Mouse (Mus musculus) gastrocnemius, postnatal 14 days (tissue): Measurements from ENCODE around the gene Grin2c. TPM values are rescaled to one million over a fixed set of nuclear protein-coding genes. Genes with fewer than 3 reads are reported as not detected.
A peak's percentile ranks its signal among the peaks of the same experiment; 100 is the strongest.

Experiments used
- DNase-seq: peaks from one replicate; pipeline ENCODE4 v3.0.0; 2021; ENCODE audit warnings: mixed read lengths
- intact Hi-C: fragments of 180-260 bp; cut with DNase I; formaldehyde crosslinking; loops from one replicate; pipeline ENCODE4 v1.15.1; 2025; ENCODE audit warnings: low total_unique reads
- long read RNA-seq, 2 experiments: library from polyadenylated mRNA; stranded (forward); transcript quantifications; one replicate each; pipeline ENCODE4 v2.0.0; 2021
- total RNA-seq, 2 experiments: library from RNA; stranded (reverse); gene quantifications; 2 replicates each; pipeline ENCODE4 v1.2.3; 2021

Gene Grin2c
- total RNA-seq, result not detected
- long read RNA-seq, experiment 1, result 0 reads
- long read RNA-seq, experiment 2, result 0 reads

- intact Hi-C loops, result no loop called here
These were observed at the start of gene Grin2c for GRCm38 (mm10) chr11:115267061-115267883. Gene Grin2c, minus strand, starts transcription at chr11:115267243.

DNA sequence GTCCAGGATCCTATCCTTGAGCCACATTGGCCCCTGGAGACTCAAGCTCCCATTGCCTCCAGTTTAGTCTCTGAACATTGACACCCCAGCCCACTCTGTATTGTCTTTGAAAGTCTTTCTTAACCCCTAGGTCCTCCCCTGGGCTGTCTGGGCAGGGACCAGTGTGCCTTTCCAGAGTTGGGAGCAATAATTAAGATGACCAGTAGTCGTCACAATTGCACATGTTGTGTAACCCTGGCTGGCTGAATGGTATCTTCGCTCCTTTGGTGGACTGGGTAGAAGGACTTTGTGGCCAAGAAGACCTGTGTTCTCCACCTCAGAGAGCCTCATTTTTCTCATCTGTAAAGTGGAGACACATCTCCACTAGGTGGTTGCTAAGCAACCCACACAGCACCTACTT is 47.2 kb upstream of the Grin2c start:
- intact Hi-C loops, result no loop called here
- DNase-seq, result no peak

More at GRCm38 (mm10) chr11:115267061-115267883, at the start of gene Grin2c:
- DNase-seq, result no peak

- intact Hi-C loops, result no loop called here
- DNase-seq, result no peak
These were observed 41.7 kb upstream of the Grin2c start for GRCm38 (mm10) chr11:115308781-115309180.

- intact Hi-C loops, result no loop called here
- DNase-seq, result no peak
These were observed 39.8 kb upstream of the Grin2c start, which contains the start of gene Otop2 for GRCm38 (mm10) chr11:115306863-115307262. Gene Otop2, plus strand, starts transcription at chr11:115307163.

GRCm38 (mm10) chr11:115303167-115303566 is 36.1 kb upstream of the Grin2c start:
- intact Hi-C loops, result no loop called here

GRCm38 (mm10) chr11:115301351-115301750 is 34.3 kb upstream of the Grin2c start:
- intact Hi-C loops, result no loop called here
- DNase-seq, result no peak

More at GRCm38 (mm10) chr11:115303167-115303566, 36.1 kb upstream of the Grin2c start:
- no peak for DNase-seq

DNA sequence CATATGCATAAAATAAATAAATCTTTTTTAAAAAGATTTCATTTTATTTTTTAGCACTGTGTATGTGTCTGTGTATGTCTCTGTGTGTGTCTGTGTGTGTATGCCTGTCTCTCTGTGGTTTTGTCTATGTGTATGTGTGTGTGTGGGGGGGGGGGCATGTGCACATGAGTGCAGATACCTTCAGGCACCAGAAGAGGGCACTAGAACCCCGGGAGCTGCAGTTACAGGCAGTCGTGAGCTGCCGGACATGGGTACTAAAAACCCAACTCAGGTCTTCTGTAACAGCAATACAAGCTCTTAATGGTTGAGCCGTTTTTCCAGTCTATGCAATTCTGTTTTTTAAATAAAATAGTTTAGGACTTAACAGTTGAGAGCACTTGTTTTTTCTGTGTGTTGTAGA is 33.7 kb upstream of the Grin2c start:
- no peak for DNase-seq
- intact Hi-C loops, result no loop called here

DNA sequence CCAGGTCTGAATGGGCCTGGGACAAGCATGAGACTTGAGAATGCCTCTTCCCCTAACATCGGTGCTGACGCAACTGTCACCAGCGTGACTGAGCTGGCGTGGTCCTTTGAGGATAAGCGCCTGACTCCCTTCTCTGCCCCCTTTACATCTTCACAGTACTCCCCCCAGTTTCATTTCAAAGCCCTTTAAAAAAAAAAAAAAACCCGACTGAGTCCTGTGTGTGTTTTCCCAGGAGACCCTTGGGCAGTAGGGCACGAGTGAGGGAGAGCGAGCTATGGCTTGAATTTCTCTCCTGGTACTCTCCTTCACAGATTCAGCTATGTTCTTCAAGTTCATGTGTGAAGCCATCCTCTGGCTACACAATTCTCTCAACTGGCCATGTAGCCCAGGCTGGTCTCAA is 31.1 kb upstream of the Grin2c start:
- DNase-seq, result no peak
- intact Hi-C loops, result no loop called here

- DNase-seq, result peak; percentile 46
These were observed 30.3 kb upstream of the Grin2c start, which contains the start of gene Fads6 for GRCm38 (mm10) chr11:115297214-115297826. Gene Fads6, minus strand, starts transcription at chr11:115297663.

GRCm38 (mm10) chr11:115296471-115297210 is 29.6 kb upstream of the Grin2c start:
- intact Hi-C loops, result no loop called here
- DNase-seq, result no peak

More at GRCm38 (mm10) chr11:115297214-115297826, 30.3 kb upstream of the Grin2c start, which contains the start of gene Fads6:
- intact Hi-C loops, result no loop called here

- intact Hi-C loops, result no loop called here
- no peak for DNase-seq
These were observed 28.9 kb upstream of the Grin2c start for GRCm38 (mm10) chr11:115295939-115296338.

DNA sequence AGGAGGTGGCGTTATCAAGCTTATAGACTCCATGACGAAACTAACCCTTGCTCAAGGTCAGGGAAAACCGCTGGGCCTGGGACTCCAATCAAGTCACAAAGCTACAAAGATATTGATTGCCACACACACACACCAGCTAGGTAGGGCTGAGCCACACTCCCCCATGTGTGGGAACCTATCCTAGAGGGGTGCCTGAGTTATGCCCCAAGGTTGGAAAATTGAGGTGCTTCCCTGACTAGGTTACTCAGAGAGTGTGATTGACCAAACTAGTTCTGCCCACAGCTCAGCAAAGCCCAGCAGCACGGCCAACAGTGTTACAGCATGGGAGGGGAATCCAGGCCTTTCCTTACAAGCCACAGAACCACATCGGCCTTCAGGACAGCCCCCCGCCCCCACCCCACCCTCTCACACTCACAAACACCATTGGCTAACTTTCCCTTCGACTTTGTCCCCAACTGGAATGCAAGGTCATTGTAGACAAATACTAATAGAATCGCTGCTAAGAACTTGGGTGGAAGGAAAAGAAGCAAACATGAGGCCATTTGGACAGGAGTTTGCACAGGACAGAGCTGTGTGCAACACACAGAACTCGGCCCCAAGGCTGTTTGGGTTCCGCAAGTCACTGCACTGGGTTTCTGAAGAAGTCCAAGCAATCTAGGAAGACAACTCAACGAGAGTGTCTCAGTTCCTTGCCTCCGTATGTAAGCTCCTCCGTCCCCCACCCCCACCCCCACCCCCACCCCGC is 25.8 kb upstream of the Grin2c start:
- DNase-seq, result no peak
- intact Hi-C loops, result no loop called here

DNA sequence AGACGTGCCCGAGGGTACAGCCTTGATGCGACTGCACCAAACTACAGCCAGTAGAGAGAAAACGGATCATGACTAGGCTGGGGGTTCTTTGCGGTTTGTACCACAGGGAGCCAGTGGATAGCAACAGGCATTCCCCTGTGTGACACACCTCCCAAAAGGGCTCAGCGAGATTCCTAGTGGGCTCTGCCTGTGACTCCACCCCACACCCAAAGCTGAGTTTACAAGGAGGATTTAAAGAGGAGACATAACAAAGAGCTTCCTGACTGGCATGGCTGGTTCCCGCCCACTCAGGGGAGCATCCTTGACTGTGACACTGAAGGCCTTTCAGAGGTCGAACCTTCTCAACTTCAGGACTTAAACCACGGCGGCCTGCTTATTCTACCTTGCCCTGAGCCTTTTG is 24.5 kb upstream of the Grin2c start:
- no peak for DNase-seq
- intact Hi-C loops, result no loop called here

- peak; percentile 67 for DNase-seq
- intact Hi-C loops, result no loop called here
These were observed 23.9 kb upstream of the Grin2c start for GRCm38 (mm10) chr11:115290919-115291318.

DNA sequence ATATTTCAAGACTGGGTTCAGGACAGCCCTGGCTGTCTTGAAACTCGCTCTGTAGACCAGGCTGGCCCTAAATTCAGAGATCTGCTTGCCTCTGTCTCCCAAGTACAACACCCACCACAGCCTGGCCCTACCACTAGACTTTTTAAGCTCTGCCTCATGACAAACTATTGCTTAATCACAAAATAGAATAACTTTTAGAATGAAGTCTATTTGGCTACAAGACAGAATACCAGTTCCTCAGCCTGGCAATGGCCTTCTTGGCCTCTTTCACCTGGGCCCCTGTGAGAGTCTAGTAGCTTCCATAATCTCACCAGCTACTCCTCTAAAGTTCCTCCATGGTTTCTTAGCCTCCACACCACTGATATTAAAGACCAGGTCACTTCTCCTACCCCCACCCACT is 23.3 kb upstream of the Grin2c start:
- DNase-seq, result no peak

DNA sequence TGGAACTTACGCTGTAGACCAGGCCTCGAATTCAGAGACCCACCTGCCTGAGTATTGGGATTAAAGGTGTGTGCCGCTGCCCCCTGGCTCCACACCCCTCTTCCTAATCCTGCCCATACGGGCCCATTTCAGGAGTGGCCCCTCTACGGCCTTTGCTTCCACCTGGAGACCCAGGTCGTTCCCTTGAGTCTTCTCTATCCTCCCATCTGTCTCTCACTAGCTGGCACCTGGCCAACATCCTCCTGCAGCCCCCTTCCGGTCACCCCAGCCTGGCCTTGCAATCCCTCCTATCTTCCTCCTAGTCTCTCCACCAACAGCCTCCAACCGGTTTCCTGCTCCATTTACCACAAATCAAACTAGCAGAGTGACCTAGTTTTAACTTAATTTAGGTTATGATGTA is 22.8 kb upstream of the Grin2c start:
- no peak for DNase-seq
- intact Hi-C loops, result no loop called here

More for the DNA sequence above, 23.3 kb upstream of the Grin2c start:
- intact Hi-C loops, result no loop called here

DNA sequence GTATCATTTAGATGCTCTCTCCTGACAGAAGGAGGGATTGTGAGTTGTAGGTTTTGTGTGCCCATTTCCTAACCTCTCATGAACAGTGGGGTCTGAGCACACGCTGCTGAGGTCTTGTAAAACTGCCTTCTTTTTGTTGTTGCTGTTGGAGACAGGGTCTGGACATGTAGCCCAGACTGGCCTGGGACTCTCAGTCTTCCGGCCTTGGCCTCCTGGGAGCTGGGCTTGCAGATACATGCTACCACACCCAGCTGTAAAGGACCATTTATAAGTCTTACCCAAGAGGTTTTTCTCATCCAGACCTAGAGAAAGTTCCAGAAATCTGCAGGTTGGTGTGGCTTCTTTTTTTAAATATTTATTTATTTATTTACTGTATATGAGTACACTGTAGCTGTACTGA is 21.3 kb upstream of the Grin2c start:
- no peak for DNase-seq
- intact Hi-C loops, result no loop called here

DNA sequence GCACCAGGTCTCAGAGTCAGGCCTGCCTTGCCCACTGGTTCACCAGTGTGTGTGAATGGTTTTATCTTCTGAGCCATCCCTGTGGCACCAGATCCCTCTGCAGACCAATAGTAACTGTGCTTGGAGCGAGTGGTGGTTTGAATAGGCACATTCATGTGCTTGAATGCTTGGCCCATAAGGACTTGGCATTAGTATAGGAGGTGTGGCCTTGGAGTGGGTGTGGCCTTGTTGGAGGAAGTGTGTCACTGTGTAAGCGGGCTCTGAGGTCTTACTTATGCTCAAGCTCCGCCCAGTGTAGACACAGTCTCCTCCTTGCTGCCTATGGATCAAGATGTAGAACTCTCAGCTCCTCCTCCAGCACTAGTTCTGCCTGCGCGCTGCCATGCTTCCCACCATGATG is 20.3 kb upstream of the Grin2c start:
- intact Hi-C loops, result no loop called here
- DNase-seq, result no peak

- intact Hi-C loops, result no loop called here
- no peak for DNase-seq
These were observed 19.4 kb upstream of the Grin2c start for GRCm38 (mm10) chr11:115286201-115286993.
